Mouse (Mus musculus): ENCODE data around the gene BC049762. TPM values are rescaled to one million over a fixed set of nuclear protein-coding genes. Genes with fewer than 3 reads are reported as not detected.

The BC049762 gene
- polyA plus RNA-seq (2015; fragmentation: Nextera tagmentation; extraction: Ambion mirVana), result 0.23 TPM in 1 of 2 replicates, not detected in the other

GRCm38 (mm10) chr11:51262342-51263285, at the start of gene BC049762:
BC049762 (minus strand) TSS chr11:51263046.
- Histone ChIP-seq H3K4me1 (peaks cover 36% of the 10 kb centered on the region), H3K9me3 (replicated peaks) (no peaks in the 10 kb centered on the region), H3K4me3 (peak within 1 kb of the TSS; percentile 90), H3K27me3 (no peaks in the 10 kb centered on the region), H3K4me2 (peak within 1 kb of the TSS; percentile 78), H3K27ac (peak within 1 kb of the TSS; percentile 93), H3K9ac (peak within 1 kb of the TSS; percentile 98), H3K36me3 (ENCODE audit: poor library complexity, severe bottlenecking) (0 out of 2 replicates have a peak, but pooled peaks cover 6% of the 10 kb centered on the region)
- 9% methylated on average over 57 of the region's 57 CpGs for WGBS
- peak; percentile 99 for ATAC-seq

- H3K4me1 ChIP-seq, result no peaks in the 10 kb centered on the region
- H3K4me2 ChIP-seq, result no peak overlapping the region
- H3K9me3 ChIP-seq (replicated peaks), result no peaks in the 10 kb centered on the region
- no peak for ATAC-seq
- no peak overlapping the region for H3K4me3 ChIP-seq
- H3K27me3 ChIP-seq, result no peaks in the 10 kb centered on the region
- no peak overlapping the region for H3K27ac ChIP-seq
- WGBS, result 85% methylated on average over 8 of the region's 8 CpGs
- H3K9ac ChIP-seq, result no peak overlapping the region
- H3K36me3 ChIP-seq (ENCODE audit: poor library complexity, severe bottlenecking), result no peaks in the 10 kb centered on the region
Measured at GRCm38 (mm10) chr11:51311846-51312245, 49.0 kb upstream of the BC049762 start.

GRCm38 (mm10) chr11:51308306-51308705, 45.5 kb upstream of the BC049762 start:
- H3K4me1 ChIP-seq, result no peaks in the 10 kb centered on the region
- 63% methylated on average over 5 of the region's 5 CpGs for WGBS
- no peak for ATAC-seq

GRCm38 (mm10) chr11:51303981-51304553, 41.2 kb upstream of the BC049762 start:
- Histone ChIP-seq H3K27me3 (no peaks in the 10 kb centered on the region), H3K4me1 (no peaks in the 10 kb centered on the region), H3K4me3 (no peak overlapping the region), H3K9me3 (replicated peaks) (no peaks in the 10 kb centered on the region), H3K4me2 (no peak overlapping the region), H3K36me3 (ENCODE audit: poor library complexity, severe bottlenecking) (no peaks in the 10 kb centered on the region), H3K9ac (no peak overlapping the region), H3K27ac (no peak overlapping the region)
- ATAC-seq, result no peak
- 80% methylated on average over 12 of the region's 12 CpGs for WGBS

More at GRCm38 (mm10) chr11:51308306-51308705, 45.5 kb upstream of the BC049762 start:
- no peak overlapping the region for H3K4me3 ChIP-seq
- H3K9ac ChIP-seq, result no peak overlapping the region
- H3K36me3 ChIP-seq (ENCODE audit: poor library complexity, severe bottlenecking), result no peaks in the 10 kb centered on the region
- H3K9me3 ChIP-seq (replicated peaks), result no peaks in the 10 kb centered on the region
- no peak overlapping the region for H3K4me2 ChIP-seq
- no peak overlapping the region for H3K27ac ChIP-seq
- no peaks in the 10 kb centered on the region for H3K27me3 ChIP-seq

GRCm38 (mm10) chr11:51302396-51302795, 39.5 kb upstream of the BC049762 start:
- H3K9me3 ChIP-seq (replicated peaks), result no peaks in the 10 kb centered on the region
- no peak overlapping the region for H3K9ac ChIP-seq
- H3K4me2 ChIP-seq, result no peak overlapping the region
- H3K27me3 ChIP-seq, result no peaks in the 10 kb centered on the region
- H3K4me3 ChIP-seq, result no peak overlapping the region
- WGBS, result 90% methylated on average over 5 of the region's 5 CpGs
- no peaks in the 10 kb centered on the region for H3K4me1 ChIP-seq
- H3K36me3 ChIP-seq (ENCODE audit: poor library complexity, severe bottlenecking), result no peaks in the 10 kb centered on the region
- no peak for ATAC-seq
- no peak overlapping the region for H3K27ac ChIP-seq

GRCm38 (mm10) chr11:51298691-51299090, 35.8 kb upstream of the BC049762 start:
- Histone ChIP-seq H3K36me3 (ENCODE audit: poor library complexity, severe bottlenecking) (no peaks in the 10 kb centered on the region), H3K27me3 (no peaks in the 10 kb centered on the region), H3K9ac (no peak overlapping the region), H3K9me3 (replicated peaks) (0 out of 2 replicates have a peak, but pooled peaks cover 8% of the 10 kb centered on the region), H3K4me3 (no peak overlapping the region), H3K4me1 (no peaks in the 10 kb centered on the region), H3K4me2 (no peak overlapping the region), H3K27ac (no peak overlapping the region)
- ATAC-seq, result no peak
- 80% methylated on average over 4 of the region's 4 CpGs for WGBS

- Histone ChIP-seq H3K36me3 (ENCODE audit: poor library complexity, severe bottlenecking) (no peaks in the 10 kb centered on the region), H3K4me2 (no peak overlapping the region), H3K27ac (no peak overlapping the region), H3K9ac (no peak overlapping the region), H3K9me3 (replicated peaks) (0 out of 2 replicates have a peak, but pooled peaks cover 8% of the 10 kb centered on the region), H3K4me3 (no peak overlapping the region), H3K4me1 (no peaks in the 10 kb centered on the region; the same call in 1 of the 2 replicates), H3K27me3 (peaks cover 11% of the 10 kb centered on the region)
- no peak for ATAC-seq
- WGBS, result 85% methylated on average over 3 of the region's 3 CpGs
Measured at GRCm38 (mm10) chr11:51295742-51296141, 32.9 kb upstream of the BC049762 start.

GRCm38 (mm10) chr11:51293956-51294530, 31.2 kb upstream of the BC049762 start:
- no peak for ATAC-seq
- Histone ChIP-seq H3K4me2 (no peak overlapping the region), H3K9ac (no peak overlapping the region), H3K9me3 (replicated peaks) (0 out of 2 replicates have a peak, but pooled peaks cover 8% of the 10 kb centered on the region), H3K4me3 (no peak overlapping the region), H3K4me1 (peaks cover 11% of the 10 kb centered on the region), H3K36me3 (ENCODE audit: poor library complexity, severe bottlenecking) (no peaks in the 10 kb centered on the region), H3K27me3 (peaks cover 19% of the 10 kb centered on the region), H3K27ac (no peak overlapping the region)
- WGBS, result 65% methylated on average over 2 of the region's 2 CpGs

GRCm38 (mm10) chr11:51290066-51290955, 27.5 kb upstream of the BC049762 start:
- peaks cover 19% of the 10 kb centered on the region for H3K27me3 ChIP-seq
- H3K27ac ChIP-seq, result no peak overlapping the region
- 0 out of 2 replicates have a peak, but pooled peaks cover 1% of the 10 kb centered on the region for H3K9me3 ChIP-seq (replicated peaks)
- H3K4me2 ChIP-seq, result peak overlapping the region; percentile 94
- peak overlapping the region; percentile 58 for H3K4me3 ChIP-seq
- H3K4me1 ChIP-seq, result peaks cover 11% of the 10 kb centered on the region
- 2% methylated on average over 67 of the region's 74 CpGs for WGBS
- peak; percentile 78 for ATAC-seq
- peak overlapping the region; percentile 70 for H3K9ac ChIP-seq
- peaks cover 1% of the 10 kb centered on the region; the same call in 1 of the 2 replicates for H3K36me3 ChIP-seq (ENCODE audit: poor library complexity, severe bottlenecking)

- Histone ChIP-seq H3K36me3 (ENCODE audit: poor library complexity, severe bottlenecking) (peaks cover 7% of the 10 kb centered on the region), H3K9ac (peak within 1 kb of the TSS; percentile 70), H3K4me2 (peak within 1 kb of the TSS; percentile 94), H3K27ac (no peak within 1 kb of the TSS; the same call in 1 of the 2 replicates), H3K27me3 (peaks cover 19% of the 10 kb centered on the region), H3K9me3 (replicated peaks) (no peaks in the 10 kb centered on the region), H3K4me3 (peak within 1 kb of the TSS; percentile 58), H3K4me1 (peaks cover 11% of the 10 kb centered on the region)
- ATAC-seq, result peak; percentile 85
- WGBS, result under 1% methylated on average over 37 of the region's 38 CpGs
Measured at GRCm38 (mm10) chr11:51289564-51290041, 26.8 kb upstream of the BC049762 start, which contains the start of gene Col23a1. Col23a1 (plus strand) TSS chr11:51289920.

- Histone ChIP-seq H3K36me3 (ENCODE audit: poor library complexity, severe bottlenecking) (peaks cover 81% of the 10 kb centered on the region), H3K27ac (no peak overlapping the region), H3K27me3 (no peaks in the 10 kb centered on the region), H3K9ac (no peak overlapping the region), H3K4me1 (no peaks in the 10 kb centered on the region), H3K4me2 (no peak overlapping the region), H3K4me3 (no peak overlapping the region), H3K9me3 (replicated peaks) (no peaks in the 10 kb centered on the region)
- ATAC-seq, result no peak
- 81% methylated on average over 1 of the region's 1 CpGs for WGBS
Measured at GRCm38 (mm10) chr11:51274418-51274817, 11.6 kb upstream of the BC049762 start.
